Mouse (Mus musculus) lung, embryonic 16.5 days (tissue): ENCODE data around the gene Rab30. TPM values are rescaled to one million over a fixed set of nuclear protein-coding genes. Genes with fewer than 3 reads are reported as not detected.
A peak's percentile ranks its signal among the peaks of the same experiment; 100 is the strongest.

ENCODE experiments used
- ATAC-seq: fragments of 200-750 bp; cut with Nextera tagmentation; 2 replicates; pipeline ENCODE4 v1.8.0; 2017; ENCODE audit warnings: low read depth, mild to moderate bottlenecking, moderate library complexity
- H3K27ac ChIP-seq: fragments of 300-500 bp; sonication (generic); 2 replicates; pipeline ENCODE4 v1.5.1; 2014; ENCODE audit warnings: mild to moderate bottlenecking, control low read depth, low read length
- H3K27me3 ChIP-seq: fragments of 300-500 bp; sonication (generic); 2 replicates; pipeline ENCODE4 v1.6.1; 2014; ENCODE audit warnings: low read depth, low read length, mixed read lengths; ENCODE audit not compliant: control insufficient read depth, insufficient read depth
- H3K36me3 ChIP-seq: fragments of 300-500 bp; sonication (generic); 2 replicates; pipeline ENCODE4 v1.6.1; 2014; ENCODE audit warnings: low read length; ENCODE audit not compliant: control insufficient read depth, insufficient read depth
- H3K4me1 ChIP-seq: fragments of 300-500 bp; sonication (generic); replicated peaks from 2 replicates; pipeline ENCODE4 v1.6.1; 2014; ENCODE audit warnings: low read length, mixed read lengths; ENCODE audit not compliant: control insufficient read depth, insufficient read depth
- H3K4me2 ChIP-seq: fragments of 300-500 bp; sonication (generic); 2 replicates; pipeline ENCODE4 v1.6.1; 2014; ENCODE audit warnings: low read depth, low read length, control low read depth
- H3K4me3 ChIP-seq: fragments of 300-500 bp; sonication (generic); 2 replicates; pipeline ENCODE4 v1.5.1; 2014; ENCODE audit warnings: mild to moderate bottlenecking, low read length, control low read depth
- H3K9ac ChIP-seq: fragments of 300-500 bp; sonication (generic); 2 replicates; pipeline ENCODE4 v1.6.1; 2014; ENCODE audit warnings: low read length, control low read depth
- H3K9me3 ChIP-seq: fragments of 300-500 bp; sonication (generic); 2 replicates; pipeline ENCODE4 v1.6.1; 2016; ENCODE audit warnings: low read length; ENCODE audit not compliant: control insufficient read depth
- WGBS: fragments of 180-500 bp; shearing (Covaris S2); extraction: QIAGEN DNeasy Blood & Tissue Kit; methylation state at CpG from one replicate; pipeline ENCODE4 v1.1.7; 2014; 5-methylcytosine and 5-hydroxymethylcytosine counted together
- polyA plus RNA-seq: library from polyadenylated mRNA; unstranded; fragments of >200 nt; fragmentation: Nextera tagmentation; extraction: Ambion mirVana; gene quantifications from 2 replicates; pipeline ENCODE4 v1.2.1, GENCODE M21; 2015

The Rab30 gene
- polyA plus RNA-seq, 1 experiment from 2014 or later, result 5.0 TPM

- Histone ChIP-seq H3K4me2 (peak overlapping the region; percentile 50), H3K4me3 (peak overlapping the region; percentile 33; the same call in 1 of the 2 replicates), H3K9ac (peak overlapping the region; percentile 43; the same call in 1 of the 2 replicates), H3K27me3 (no peaks in the 10 kb centered on the region), H3K9me3 (no peaks in the 10 kb centered on the region), H3K4me1 (peaks cover 4% of the 10 kb centered on the region), H3K27ac (peak overlapping the region; percentile 56), H3K36me3 (no peaks in the 10 kb centered on the region)
- WGBS, result 23% methylated on average over 17 of the region's 17 CpGs
- peak; percentile 85 for ATAC-seq
Measured at GRCm38 (mm10) chr7:92777108-92777973, 35.9 kb downstream of the Rab30 start.

GRCm38 (mm10) chr7:92779058-92779457, 37.7 kb downstream of the Rab30 start:
- Histone ChIP-seq H3K4me1 (peaks cover 6% of the 10 kb centered on the region), H3K9me3 (no peaks in the 10 kb centered on the region), H3K4me2 (no peak overlapping the region), H3K9ac (no peak overlapping the region), H3K4me3 (no peak overlapping the region), H3K27ac (no peak overlapping the region), H3K36me3 (no peaks in the 10 kb centered on the region), H3K27me3 (no peaks in the 10 kb centered on the region)
- ATAC-seq, result no peak
- 49% methylated on average over 2 of the region's 2 CpGs for WGBS

GRCm38 (mm10) chr7:92781361-92781760, 40.0 kb downstream of the Rab30 start:
- H3K9me3 ChIP-seq, result no peaks in the 10 kb centered on the region; the same call in 1 of the 2 replicates
- H3K4me1 ChIP-seq, result peaks cover 6% of the 10 kb centered on the region
- 67% methylated on average over 1 of the region's 1 CpGs for WGBS
- H3K36me3 ChIP-seq, result no peaks in the 10 kb centered on the region
- H3K9ac ChIP-seq, result no peak overlapping the region
- H3K4me2 ChIP-seq, result no peak overlapping the region
- H3K27ac ChIP-seq, result no peak overlapping the region
- H3K27me3 ChIP-seq, result no peaks in the 10 kb centered on the region
- no peak overlapping the region for H3K4me3 ChIP-seq
- ATAC-seq, result no peak

- peaks cover 3% of the 10 kb centered on the region for H3K4me1 ChIP-seq
- WGBS, result 80% methylated on average over 3 of the region's 3 CpGs
- no peak overlapping the region for H3K9ac ChIP-seq
- no peak overlapping the region for H3K4me2 ChIP-seq
- no peaks in the 10 kb centered on the region; the same call in 1 of the 2 replicates for H3K9me3 ChIP-seq
- H3K36me3 ChIP-seq, result no peaks in the 10 kb centered on the region
- H3K27ac ChIP-seq, result no peak overlapping the region
- H3K27me3 ChIP-seq, result no peaks in the 10 kb centered on the region
- no peak overlapping the region for H3K4me3 ChIP-seq
- no peak for ATAC-seq
Measured at GRCm38 (mm10) chr7:92781948-92782347, 40.5 kb downstream of the Rab30 start.

GRCm38 (mm10) chr7:92782511-92782910, 41.1 kb downstream of the Rab30 start:
- no peak overlapping the region for H3K4me2 ChIP-seq
- WGBS, result 70% methylated on average over 9 of the region's 9 CpGs
- H3K36me3 ChIP-seq, result no peaks in the 10 kb centered on the region
- H3K27me3 ChIP-seq, result no peaks in the 10 kb centered on the region
- H3K4me3 ChIP-seq, result no peak overlapping the region
- H3K27ac ChIP-seq, result no peak overlapping the region
- peaks cover 2% of the 10 kb centered on the region; the same call in 1 of the 2 replicates for H3K4me1 ChIP-seq
- no peaks in the 10 kb centered on the region; the same call in 1 of the 2 replicates for H3K9me3 ChIP-seq
- no peak overlapping the region for H3K9ac ChIP-seq
- ATAC-seq, result no peak

GRCm38 (mm10) chr7:92783166-92783806, 41.9 kb downstream of the Rab30 start:
- Histone ChIP-seq H3K27me3 (no peaks in the 10 kb centered on the region), H3K27ac (no peak overlapping the region), H3K4me1 (peaks cover 2% of the 10 kb centered on the region; the same call in 1 of the 2 replicates), H3K4me2 (no peak overlapping the region), H3K9me3 (no peaks in the 10 kb centered on the region; the same call in 1 of the 2 replicates), H3K9ac (no peak overlapping the region), H3K36me3 (no peaks in the 10 kb centered on the region), H3K4me3 (no peak overlapping the region)
- 52% methylated on average over 12 of the region's 12 CpGs for WGBS
- ATAC-seq, result no peak

- Histone ChIP-seq H3K9ac (no peak overlapping the region), H3K4me3 (no peak overlapping the region), H3K27ac (no peak overlapping the region), H3K4me2 (no peak overlapping the region), H3K36me3 (no peaks in the 10 kb centered on the region), H3K27me3 (no peaks in the 10 kb centered on the region), H3K4me1 (peaks cover 2% of the 10 kb centered on the region; the same call in 1 of the 2 replicates), H3K9me3 (no peaks in the 10 kb centered on the region; the same call in 1 of the 2 replicates)
- no peak for ATAC-seq
- WGBS, result 72% methylated on average over 11 of the region's 11 CpGs
Measured at GRCm38 (mm10) chr7:92783914-92784313, 42.5 kb downstream of the Rab30 start.

GRCm38 (mm10) chr7:92795749-92796148, 54.3 kb downstream of the Rab30 start:
- ATAC-seq, result no peak
- Histone ChIP-seq H3K9me3 (no peaks in the 10 kb centered on the region), H3K27me3 (no peaks in the 10 kb centered on the region), H3K4me1 (no peaks in the 10 kb centered on the region), H3K9ac (no peak overlapping the region), H3K4me2 (no peak overlapping the region), H3K4me3 (no peak overlapping the region), H3K27ac (no peak overlapping the region), H3K36me3 (no peaks in the 10 kb centered on the region)
- 70% methylated on average over 5 of the region's 5 CpGs for WGBS

- Histone ChIP-seq H3K9ac (no peak overlapping the region), H3K9me3 (no peaks in the 10 kb centered on the region), H3K36me3 (no peaks in the 10 kb centered on the region), H3K27ac (no peak overlapping the region), H3K27me3 (no peaks in the 10 kb centered on the region), H3K4me1 (no peaks in the 10 kb centered on the region), H3K4me2 (no peak overlapping the region), H3K4me3 (no peak overlapping the region)
- 57% methylated on average over 8 of the region's 8 CpGs for WGBS
- peak; percentile 62 for ATAC-seq
Measured at GRCm38 (mm10) chr7:92796813-92797212, 55.4 kb downstream of the Rab30 start.
